Mouse (Mus musculus) adipocyte (in vitro differentiated cells): Measurements from ENCODE around the gene Polr3gl.
"Not testable (repeated sequence)": the region's sequence is repeated elsewhere in the genome, so short reads cannot be mapped to it uniquely, and the experiment has no call there.

Source experiments
- DNase-seq: peaks from one replicate; pipeline ENCODE4 v3.0.0-alpha.2; 2016; ENCODE audit warnings: low spot score

Polr3gl gene

GRCm38 (mm10) chr3:96593790-96594560 lies at the start of gene Polr3gl:
TSS of gene Polr3gl (minus strand) at chr3:96594181.
- peak; percentile 96 for DNase-seq

GRCm38 (mm10) chr3:96639219-96639618 lies 45.2 kb upstream of the Polr3gl start:
- DNase-seq, result peak; percentile 59

GRCm38 (mm10) chr3:96636448-96636847 lies 42.5 kb upstream of the Polr3gl start:
- no peak for DNase-seq

GRCm38 (mm10) chr3:96635906-96636305 lies 41.9 kb upstream of the Polr3gl start:
- peak; percentile 16 for DNase-seq

GRCm38 (mm10) chr3:96634928-96635879 lies 41.2 kb upstream of the Polr3gl start, which contains the start of the genes Pex11b and Gm42957:
TSS of gene Pex11b (plus strand) at chr3:96635376.
TSS of gene Gm42957 (plus strand) at chr3:96635474.
- peak; percentile 78 for DNase-seq

GRCm38 (mm10) chr3:96634015-96634414 lies 40.0 kb upstream of the Polr3gl start:
- no peak for DNase-seq

GRCm38 (mm10) chr3:96632058-96632457 lies 38.1 kb upstream of the Polr3gl start:
- no peak for DNase-seq

- DNase-seq, result peak; percentile 98
Observed at GRCm38 (mm10) chr3:96629729-96630600, 36.0 kb upstream of the Polr3gl start, which contains the start of gene Rbm8a. TSS of gene Rbm8a (plus strand) at chr3:96629933.

- no peak for DNase-seq
Observed at GRCm38 (mm10) chr3:96623201-96623600, 29.2 kb upstream of the Polr3gl start.

GRCm38 (mm10) chr3:96617941-96618340 lies 24.0 kb upstream of the Polr3gl start:
- no peak for DNase-seq

GRCm38 (mm10) chr3:96606618-96607017 lies 12.6 kb upstream of the Polr3gl start:
- DNase-seq, result no peak

GRCm38 (mm10) chr3:96606007-96606406 lies 12.0 kb upstream of the Polr3gl start:
- not testable (repeated sequence) for DNase-seq

- DNase-seq, result peak; percentile 85
Observed at GRCm38 (mm10) chr3:96603311-96603710, 9.3 kb upstream of the Polr3gl start.

GRCm38 (mm10) chr3:96602704-96603084 lies 8.7 kb upstream of the Polr3gl start:
- peak; percentile 62 for DNase-seq

- peak; percentile 80 for DNase-seq
Observed at GRCm38 (mm10) chr3:96601941-96602703, 8.1 kb upstream of the Polr3gl start.

GRCm38 (mm10) chr3:96601251-96601787 lies 7.3 kb upstream of the Polr3gl start:
- peak; percentile 88 for DNase-seq

GRCm38 (mm10) chr3:96600639-96601250 lies 6.8 kb upstream of the Polr3gl start, which contains the start of gene Lix1l:
TSS of gene Lix1l (plus strand) at chr3:96601149.
- peak; percentile 98 for DNase-seq

GRCm38 (mm10) chr3:96599411-96599810 lies 5.4 kb upstream of the Polr3gl start:
- DNase-seq, result no peak

- no peak for DNase-seq
Observed at GRCm38 (mm10) chr3:96599069-96599393, 5.0 kb upstream of the Polr3gl start.
